Mouse (Mus musculus) left cerebral cortex, adult 2 months (tissue): Measurements from ENCODE around the gene Astn1. TPM values are rescaled to one million over a fixed set of nuclear protein-coding genes. Genes with fewer than 3 reads are reported as not detected.

Source experiments
- DNase-seq, 2 experiments: peaks; one replicate each; pipeline ENCODE4 v3.0.0; 2021 to 2022; ENCODE audit warnings: low spot score in 2 of 2, mixed read lengths in 1 of 2; ENCODE audit errors: extremely low spot score in 1 of 2
- H3K27ac ChIP-seq: fragments of 200-600 bp; 2 replicates; pipeline ENCODE4 v1.8.1; 2022
- H3K4me3 ChIP-seq: fragments of 200-600 bp; 2 replicates; pipeline ENCODE4 v1.8.1; 2022
- CTCF ChIP-seq: fragments of 200-600 bp; IDR thresholded peaks from 2 replicates; pipeline ENCODE4 v1.8.1; 2022; ENCODE audit warnings: antibody characterized with exemption, mild to moderate bottlenecking, moderate library complexity
- intact Hi-C: fragments of 180-260 bp; cut with DNase I; formaldehyde crosslinking; loops from one replicate; pipeline ENCODE4 v1.15.1; 2025
- total RNA-seq, 2 experiments: library from RNA; stranded (reverse); gene quantifications; 2 replicates each; pipeline ENCODE4 v1.2.3; 2021

Gene Astn1
- total RNA-seq, 2 experiments from 2014 or later = 193 to 196 TPM

DNA sequence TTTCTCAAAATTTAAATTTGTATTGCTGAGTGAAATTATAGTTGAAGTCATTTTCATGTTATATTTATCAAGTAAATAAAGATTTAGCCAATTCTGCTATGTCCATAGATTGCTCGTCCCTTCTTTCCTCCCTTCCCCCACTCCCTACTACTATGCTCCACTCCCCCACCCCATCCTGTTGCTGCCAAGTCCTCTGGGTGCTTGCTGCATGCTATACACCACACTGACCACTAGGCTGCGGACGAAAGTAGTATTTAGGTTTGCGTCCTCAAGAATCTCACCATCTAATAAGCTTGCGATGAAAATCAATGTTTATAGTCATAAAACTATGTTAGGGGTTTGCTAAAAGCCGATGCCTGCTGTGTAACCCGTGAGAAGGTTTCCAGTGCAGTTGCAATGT is 235.9 kb downstream of the Astn1 start:
- H3K4me3 ChIP-seq = no peak overlapping the region
- no peak for DNase-seq
- peak; percentile 18 for TF ChIP-seq CTCF
- intact Hi-C loops = no loop called here
- H3K27ac ChIP-seq = no peak overlapping the region

DNA sequence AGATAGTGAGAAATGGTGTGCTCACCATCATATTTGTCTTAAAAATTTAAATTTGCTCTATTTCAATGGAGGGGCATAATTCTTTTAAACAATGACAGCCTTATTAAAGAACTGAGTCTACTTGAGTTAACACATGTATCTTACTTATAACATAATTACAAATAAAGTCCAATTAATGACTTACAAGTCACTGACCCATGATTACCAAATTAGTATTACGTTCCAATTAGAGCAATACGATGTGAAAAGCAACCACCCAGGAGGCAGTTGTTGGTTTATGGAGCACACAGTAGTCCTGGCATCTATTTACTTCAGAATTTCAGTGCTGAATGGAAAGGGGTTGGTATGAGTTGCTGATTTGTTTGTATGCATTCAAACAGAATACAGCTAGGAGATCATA is 237.4 kb downstream of the Astn1 start:
- no peak overlapping the region for H3K4me3 ChIP-seq
- DNase-seq = no peak
- intact Hi-C loops = no loop called here
- no peak for TF ChIP-seq CTCF
- H3K27ac ChIP-seq = no peak overlapping the region

DNA sequence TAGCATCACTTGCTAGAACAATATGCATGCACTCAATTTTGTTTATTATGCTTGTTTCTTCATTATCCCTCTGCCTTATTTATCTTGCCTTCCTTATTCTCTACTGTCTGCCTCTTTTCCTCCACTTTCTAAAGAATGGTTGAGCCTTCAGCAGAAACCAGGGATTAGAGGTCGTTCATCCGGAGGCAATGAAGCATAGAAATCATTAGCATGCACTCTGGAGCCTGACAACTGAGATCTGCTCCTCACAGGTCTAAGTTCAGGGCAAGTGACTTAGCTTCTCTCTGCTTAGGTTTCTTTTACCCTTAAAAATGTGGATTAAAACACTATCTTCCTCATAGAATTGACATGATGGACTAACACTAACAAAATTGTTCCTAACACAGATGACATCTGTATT is 241.0 kb downstream of the Astn1 start:
- H3K4me3 ChIP-seq = no peak overlapping the region
- no peak for DNase-seq
- intact Hi-C loops = no loop called here
- no peak for TF ChIP-seq CTCF
- H3K27ac ChIP-seq = no peak overlapping the region

DNA sequence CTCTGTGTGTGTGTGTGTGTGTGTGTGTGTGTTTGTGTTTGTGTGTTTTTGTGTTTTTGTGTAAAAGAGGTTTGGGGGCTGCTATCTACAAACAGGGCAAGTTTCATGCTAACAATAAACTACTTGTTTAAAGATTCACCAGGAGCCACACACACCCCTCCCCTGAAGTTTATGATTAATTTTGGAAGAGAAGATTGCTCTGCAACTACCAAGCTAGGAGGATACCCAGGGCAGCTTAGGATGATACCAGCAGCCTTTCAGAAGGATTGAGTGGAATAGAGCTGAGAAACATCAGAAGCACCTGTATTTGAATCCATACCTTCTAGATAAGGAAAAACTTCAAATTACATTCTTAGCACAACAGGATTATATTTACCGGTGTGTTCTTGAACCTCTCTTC is 242.1 kb downstream of the Astn1 start:
- TF ChIP-seq CTCF = no peak
- intact Hi-C loops = no loop called here
- no peak overlapping the region for H3K4me3 ChIP-seq
- H3K27ac ChIP-seq = no peak overlapping the region
- no peak for DNase-seq

DNA sequence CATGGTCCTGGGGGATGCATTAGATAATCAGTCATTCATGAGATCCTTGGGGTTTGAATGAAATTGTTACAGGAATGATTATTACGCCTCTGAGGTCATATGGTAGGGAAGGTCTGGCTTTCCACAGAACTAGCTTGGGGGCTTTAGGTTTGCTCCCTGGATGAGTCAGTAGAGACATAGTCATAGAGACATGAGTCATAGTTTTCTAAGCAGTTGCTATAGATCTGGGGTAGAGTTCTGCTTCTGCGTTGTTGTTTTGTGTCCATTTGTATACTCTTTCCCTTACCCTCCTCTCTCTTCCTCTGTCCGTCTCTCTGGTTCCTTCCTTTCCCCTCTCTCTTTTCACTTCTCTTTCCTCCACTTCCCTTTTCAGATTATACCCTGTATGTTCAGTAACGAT is 243.5 kb downstream of the Astn1 start:
- H3K27ac ChIP-seq = peak overlapping the region; percentile 19; the same call in 1 of the 2 replicates
- DNase-seq = no peak

DNA sequence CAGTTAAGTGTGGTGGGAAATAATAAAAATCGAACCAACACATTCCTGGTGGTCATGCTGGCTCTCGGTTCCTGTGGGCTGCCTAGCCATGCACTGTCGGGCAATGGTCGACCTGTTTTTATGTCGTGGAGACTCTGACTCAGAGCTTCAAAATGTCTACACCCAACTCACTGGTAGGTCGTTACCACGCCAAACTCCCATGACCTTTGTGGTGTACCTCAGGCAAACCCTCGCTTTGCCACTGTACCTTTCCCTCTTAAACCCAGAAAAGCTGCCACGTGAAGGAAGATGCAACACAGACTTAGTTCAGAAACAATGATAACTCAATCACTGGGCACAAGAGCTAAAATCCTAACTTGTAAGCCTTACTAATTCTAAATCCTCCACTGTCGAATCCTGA is 244.3 kb downstream of the Astn1 start:
- Histone ChIP-seq H3K27ac (no peak overlapping the region), H3K4me3 (no peak overlapping the region)
- no peak for DNase-seq
- no peak for TF ChIP-seq CTCF
- intact Hi-C loops = no loop called here

More for the DNA sequence above, 243.5 kb downstream of the Astn1 start:
- intact Hi-C loops = no loop called here
- H3K4me3 ChIP-seq = no peak overlapping the region
- TF ChIP-seq CTCF = no peak

DNA sequence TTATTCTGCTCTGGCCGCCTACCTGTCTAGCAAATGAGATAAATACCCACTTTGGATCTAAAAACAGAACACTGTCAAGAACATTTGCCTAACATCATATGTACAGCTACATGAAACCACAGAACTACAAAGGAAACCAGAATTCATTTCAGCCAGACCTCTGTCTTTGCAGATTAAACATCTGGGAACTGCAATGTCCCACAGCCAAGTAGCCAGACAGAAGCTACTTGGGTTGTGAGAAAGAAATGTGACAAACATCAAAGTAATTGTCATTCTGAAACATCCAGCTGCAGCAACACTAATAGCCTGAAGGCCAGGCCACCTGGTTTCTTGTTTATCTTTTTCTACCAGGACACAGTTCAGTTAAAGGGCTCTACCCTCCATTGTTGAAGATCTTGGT is 245.1 kb downstream of the Astn1 start:
- H3K4me3 ChIP-seq = no peak overlapping the region
- TF ChIP-seq CTCF = no peak
- DNase-seq = no peak
- intact Hi-C loops = no loop called here
- no peak overlapping the region for H3K27ac ChIP-seq

DNA sequence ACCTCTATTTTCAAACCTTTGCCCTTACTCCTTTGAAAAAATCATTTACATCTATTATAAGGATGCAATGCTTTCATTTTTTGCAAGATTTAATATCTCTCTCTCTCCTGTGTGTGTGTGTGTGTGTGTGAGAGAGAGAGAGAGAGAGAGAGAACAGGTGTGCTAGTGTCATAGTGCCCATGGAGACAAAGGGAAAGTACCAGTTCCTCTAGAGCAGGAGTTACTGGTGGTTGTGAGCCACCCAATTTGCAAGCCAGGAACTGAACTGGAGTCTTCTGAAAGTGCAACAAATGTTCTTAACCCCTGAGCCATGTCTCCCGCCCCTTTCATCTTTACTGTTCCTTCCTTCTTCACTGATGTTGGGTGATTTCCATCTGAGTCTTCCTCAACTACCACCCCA is 253.1 kb downstream of the Astn1 start:
- intact Hi-C loops = no loop called here
- H3K27ac ChIP-seq = no peak overlapping the region
- no peak overlapping the region for H3K4me3 ChIP-seq
- DNase-seq = no peak
- TF ChIP-seq CTCF = no peak

DNA sequence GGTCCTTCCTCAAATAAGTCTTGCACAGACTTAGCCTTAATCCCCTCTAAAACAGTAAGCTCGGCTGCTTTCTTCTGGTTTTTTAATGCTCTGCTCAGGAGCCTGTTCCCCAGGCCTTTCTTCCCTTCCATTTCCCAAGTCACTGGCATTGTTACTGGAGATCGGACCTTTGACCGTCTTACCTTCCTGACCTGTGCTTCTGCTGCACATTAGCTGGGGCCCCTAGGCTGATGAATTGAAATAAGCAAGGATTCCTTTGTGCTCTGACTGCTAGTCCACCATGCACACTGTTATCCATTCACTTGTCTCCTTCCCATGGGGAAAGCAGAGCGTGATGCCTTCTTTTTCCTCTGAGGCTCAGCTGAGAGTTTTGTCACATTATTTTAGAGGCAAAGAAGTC is 255.9 kb downstream of the Astn1 start:
- intact Hi-C loops = no loop called here
- Histone ChIP-seq H3K27ac (no peak overlapping the region), H3K4me3 (no peak overlapping the region)
- DNase-seq = no peak
- TF ChIP-seq CTCF = no peak

DNA sequence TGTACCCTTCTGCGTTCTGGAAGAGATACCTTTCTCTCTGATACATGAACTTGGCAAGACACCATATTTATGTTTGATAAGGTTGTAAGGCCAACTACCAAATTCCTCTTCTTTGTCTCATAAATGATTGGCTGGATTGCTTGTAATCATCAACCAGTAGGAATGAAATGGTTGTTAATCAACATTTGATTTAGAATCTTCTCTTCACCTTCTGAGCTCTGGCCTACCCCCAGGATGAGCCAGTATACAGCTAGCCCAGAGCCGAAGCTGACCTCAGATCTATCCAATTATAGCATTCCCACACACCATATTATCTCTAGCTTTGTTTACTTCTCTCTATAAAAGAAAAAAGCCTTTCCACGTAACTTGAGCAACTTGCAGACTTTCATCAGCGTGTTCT is 270.9 kb downstream of the Astn1 start:
- H3K27ac ChIP-seq = no peak overlapping the region
- DNase-seq = no peak
- intact Hi-C loops = no loop called here
- no peak overlapping the region for H3K4me3 ChIP-seq
- no peak for TF ChIP-seq CTCF

DNA sequence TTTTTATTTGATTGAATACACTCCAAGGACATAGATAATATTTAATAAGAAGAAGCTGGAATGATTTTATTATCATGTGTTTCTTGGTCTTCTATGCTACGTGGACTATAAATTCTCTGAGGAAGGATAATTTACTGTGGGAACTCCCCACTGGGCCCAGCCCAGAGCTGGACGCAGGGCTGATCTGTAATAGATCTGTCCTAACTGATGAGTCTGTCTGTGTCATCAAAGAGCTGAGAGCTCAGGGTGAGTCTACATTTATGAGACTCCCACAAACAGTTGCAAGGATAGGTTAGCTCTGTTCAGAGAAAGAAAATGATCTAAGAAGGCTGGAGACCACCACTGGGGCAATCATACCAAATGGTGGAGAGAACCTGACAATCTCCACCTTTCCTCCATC is 271.4 kb downstream of the Astn1 start:
- TF ChIP-seq CTCF = no peak

DNA sequence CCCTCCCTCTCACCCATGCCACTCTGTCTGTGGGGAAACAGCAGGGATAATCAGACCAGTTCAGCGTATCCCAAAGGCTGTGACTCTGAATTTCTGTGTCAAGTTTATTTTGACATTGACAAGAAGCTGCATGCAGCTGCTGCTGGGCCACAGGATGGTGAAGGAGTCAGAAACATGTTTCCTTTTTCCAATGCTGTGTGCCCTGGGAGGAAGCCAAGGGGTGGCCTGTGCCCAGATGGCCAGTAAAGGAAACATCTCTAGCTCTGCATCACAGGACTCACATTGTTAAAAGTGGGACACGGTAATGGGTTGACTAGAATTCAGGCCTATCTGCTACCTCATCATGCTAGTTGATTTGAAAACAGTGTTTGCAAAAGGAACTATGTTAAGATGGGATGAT is 279.2 kb downstream of the Astn1 start:
- H3K27ac ChIP-seq = no peak overlapping the region
- no peak overlapping the region for H3K4me3 ChIP-seq
- DNase-seq = no peak
- TF ChIP-seq CTCF = no peak
- intact Hi-C loops = no loop called here

More for the DNA sequence above, 271.4 kb downstream of the Astn1 start:
- intact Hi-C loops = no loop called here
- Histone ChIP-seq H3K27ac (no peak overlapping the region), H3K4me3 (no peak overlapping the region)
- DNase-seq = no peak

DNA sequence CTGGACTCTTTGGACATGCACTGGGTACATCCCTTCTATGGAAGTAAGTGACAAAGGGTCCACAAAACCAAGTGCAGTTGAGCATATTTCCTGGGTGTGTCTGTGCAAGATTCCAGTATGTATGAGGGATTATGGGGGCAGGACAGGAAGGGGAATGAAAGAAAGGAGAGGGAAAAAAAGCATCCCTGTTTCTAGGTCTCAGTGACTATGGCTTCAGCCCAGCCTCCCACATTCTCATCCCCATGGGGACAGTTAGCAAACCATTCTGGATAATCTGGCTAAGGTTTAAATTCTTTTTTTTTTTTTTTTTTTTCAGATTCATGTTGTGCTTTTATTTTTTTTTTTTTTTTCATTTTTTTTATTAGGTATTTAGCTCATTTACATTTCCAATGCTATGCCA is 280.2 kb downstream of the Astn1 start:
- intact Hi-C loops = no loop called here
- Histone ChIP-seq H3K4me3 (no peak overlapping the region), H3K27ac (no peak overlapping the region)
- DNase-seq = no peak
- TF ChIP-seq CTCF = no peak

DNA sequence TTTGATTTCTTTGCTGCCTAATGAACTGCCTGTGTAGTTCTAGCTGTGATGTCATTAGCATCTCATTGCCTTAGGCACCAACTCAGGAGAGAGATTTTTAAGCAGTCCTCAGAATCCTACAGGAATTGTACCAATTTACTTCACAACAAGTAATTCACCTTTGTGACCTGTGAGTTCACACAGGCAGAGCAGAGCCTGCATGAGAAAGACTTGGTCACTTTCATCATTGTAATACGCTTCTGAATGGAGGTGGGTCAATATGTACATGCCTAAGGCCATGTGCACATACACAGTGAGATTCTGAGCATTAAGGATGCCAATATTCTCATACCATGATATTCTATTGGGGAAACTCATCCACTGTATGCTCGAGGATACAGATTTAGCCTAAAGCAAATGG is 290.7 kb downstream of the Astn1 start:
- Histone ChIP-seq H3K27ac (no peak overlapping the region; the same call in 1 of the 2 replicates), H3K4me3 (no peak overlapping the region)
- no peak for TF ChIP-seq CTCF
- intact Hi-C loops = loop anchor here (5.0 kb wide), 4 partner anchors 105 to 905 kb away; partner anchors contain the start of gene Brinp2
- DNase-seq = no peak
